Mouse (Mus musculus): ENCODE results near the gene Ltbp2. TPM values are rescaled to one million over a fixed set of nuclear protein-coding genes. Genes with fewer than 3 reads are reported as not detected.

Gene Ltbp2
- total RNA-seq, 2 experiments from 2014 or later, result 1.3 to 1.6 TPM

- no peak for DNase-seq
Measured at GRCm38 (mm10) chr12:84802625-84803024, 73.7 kb downstream of the Ltbp2 start.

GRCm38 (mm10) chr12:84801532-84802110 lies 74.7 kb downstream of the Ltbp2 start:
- no peak for DNase-seq

- DNase-seq, result no peak
Measured at GRCm38 (mm10) chr12:84800419-84800818, 75.9 kb downstream of the Ltbp2 start.

GRCm38 (mm10) chr12:84799086-84799485 lies 77.2 kb downstream of the Ltbp2 start:
- no peak for DNase-seq

- DNase-seq, result no peak
Measured at GRCm38 (mm10) chr12:84794647-84795046, 81.7 kb downstream of the Ltbp2 start.

GRCm38 (mm10) chr12:84792629-84793028 lies 83.7 kb downstream of the Ltbp2 start:
- DNase-seq, result no peak

- no peak for DNase-seq
Measured at GRCm38 (mm10) chr12:84790853-84791252, 85.5 kb downstream of the Ltbp2 start.

- no peak for DNase-seq
Measured at GRCm38 (mm10) chr12:84786091-84786490, 90.2 kb downstream of the Ltbp2 start.

GRCm38 (mm10) chr12:84784604-84785381 lies 91.5 kb downstream of the Ltbp2 start:
- peak; percentile 81 for DNase-seq

GRCm38 (mm10) chr12:84776229-84776628 lies 100.1 kb downstream of the Ltbp2 start:
- no peak for DNase-seq

- DNase-seq, result no peak
Measured at GRCm38 (mm10) chr12:84774376-84774775, 102.0 kb downstream of the Ltbp2 start.

- DNase-seq, result no peak
Measured at GRCm38 (mm10) chr12:84773476-84773875, 102.9 kb downstream of the Ltbp2 start.

- DNase-seq, result peak; percentile 100
Measured at GRCm38 (mm10) chr12:84772726-84773441, 103.4 kb downstream of the Ltbp2 start, which contains the start of the genes Npc2 and Isca2. TSS of gene Npc2 (minus strand) at chr12:84773152. TSS of gene Isca2 (plus strand) at chr12:84773251.

- DNase-seq, result no peak
Measured at GRCm38 (mm10) chr12:84771981-84772520, 104.3 kb downstream of the Ltbp2 start.

GRCm38 (mm10) chr12:84769624-84770023 lies 106.7 kb downstream of the Ltbp2 start:
- no peak for DNase-seq

GRCm38 (mm10) chr12:84767510-84767909 lies 108.8 kb downstream of the Ltbp2 start:
- DNase-seq, result no peak

GRCm38 (mm10) chr12:84766113-84766735 lies 110.1 kb downstream of the Ltbp2 start:
- no peak for DNase-seq

- DNase-seq, result no peak
Measured at GRCm38 (mm10) chr12:84765506-84765905, 110.8 kb downstream of the Ltbp2 start.

- no peak for DNase-seq
Measured at GRCm38 (mm10) chr12:84764756-84765155, 111.6 kb downstream of the Ltbp2 start.

- no peak for DNase-seq
Measured at GRCm38 (mm10) chr12:84763577-84764218, 112.6 kb downstream of the Ltbp2 start.

GRCm38 (mm10) chr12:84762532-84762931 lies 113.8 kb downstream of the Ltbp2 start:
- no peak for DNase-seq

GRCm38 (mm10) chr12:84759063-84759462 lies 117.3 kb downstream of the Ltbp2 start:
- no peak for DNase-seq
